Mouse (Mus musculus) brain, embryonic 14.5 days (tissue): ENCODE results near the gene Ppp1r12b.

Source experiments
- CTCF ChIP-seq: fragments of 200-500 bp; IDR thresholded peaks from 2 replicates; pipeline ENCODE4 v1.5.1; 2012; ENCODE audit warnings: inconsistent platforms, mild to moderate bottlenecking, moderate library complexity, borderline replicate concordance; ENCODE audit not compliant: insufficient read depth, insufficient read length; ENCODE audit errors: extremely low read depth
- POLR2A ChIP-seq: fragments of 200-500 bp; IDR thresholded peaks from 2 replicates; pipeline ENCODE4 v1.6.1; 2012; ENCODE audit warnings: mild to moderate bottlenecking, inconsistent platforms, borderline replicate concordance; ENCODE audit not compliant: poor library complexity, insufficient read depth, insufficient read length, severe bottlenecking; ENCODE audit errors: extremely low read depth

DNA sequence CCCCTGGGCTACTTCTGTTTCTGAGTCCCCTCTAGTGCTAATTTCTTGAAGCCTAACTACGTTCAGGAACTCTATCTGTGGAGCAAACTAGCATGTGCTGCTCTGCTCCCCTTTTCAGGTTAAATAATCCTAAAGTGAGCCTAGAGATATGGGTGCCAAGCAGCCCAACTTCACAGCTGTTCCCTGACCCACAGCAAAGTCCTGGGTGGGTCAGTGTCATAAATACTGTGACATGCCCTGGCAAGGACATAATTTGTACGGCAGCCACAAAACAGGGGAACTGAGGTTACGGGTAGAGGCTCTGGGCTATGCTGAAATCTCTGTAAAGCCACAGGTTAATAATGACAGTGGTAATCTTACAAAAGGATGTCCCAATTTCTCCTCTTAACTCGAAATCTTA lies 40.3 kb downstream of the Ppp1r12b start:
- TF ChIP-seq POLR2A (no peak), CTCF (no peak)
